Mouse (Mus musculus) erythroblast, embryonic 14.5 days (primary cell): ENCODE data around the gene Ugt1a6a.

Source experiments
- GATA1 ChIP-seq: IDR thresholded peaks from 2 replicates; pipeline ENCODE4 v1.6.1; 2012; ENCODE audit warnings: low read length, inconsistent platforms, mixed read lengths
- TAL1 ChIP-seq: IDR thresholded peaks from 3 replicates; pipeline ENCODE4 v1.6.1; 2012; ENCODE audit warnings: low read length, inconsistent platforms, mixed read lengths

GRCm38 (mm10) chr1:88227482-88227881 is 92.9 kb downstream of the Ugt1a6a start:
- no peak for TF ChIP-seq GATA1
- TF ChIP-seq TAL1 = no peak
